Mouse (Mus musculus) brain, embryonic 18.5 days (tissue): Measurements from ENCODE around the gene Sirpb1b.
"Not testable (repeated sequence)": the region's sequence is repeated elsewhere in the genome, so short reads cannot be mapped to it uniquely, and the experiment has no call there.

ENCODE experiments used
- DNase-seq: peaks from one replicate; pipeline ENCODE4 v3.0.0-alpha.2; 2012; ENCODE audit warnings: low read depth, low spot score

The Sirpb1b gene

GRCm38 (mm10) chr3:15574887-15575286, at the start of gene Sirpb1b:
Sirpb1b (minus strand) TSS chr3:15575065.
- not testable (repeated sequence) for DNase-seq

GRCm38 (mm10) chr3:15590377-15591117, 15.7 kb upstream of the Sirpb1b start:
- DNase-seq, result not testable (repeated sequence)

DNA sequence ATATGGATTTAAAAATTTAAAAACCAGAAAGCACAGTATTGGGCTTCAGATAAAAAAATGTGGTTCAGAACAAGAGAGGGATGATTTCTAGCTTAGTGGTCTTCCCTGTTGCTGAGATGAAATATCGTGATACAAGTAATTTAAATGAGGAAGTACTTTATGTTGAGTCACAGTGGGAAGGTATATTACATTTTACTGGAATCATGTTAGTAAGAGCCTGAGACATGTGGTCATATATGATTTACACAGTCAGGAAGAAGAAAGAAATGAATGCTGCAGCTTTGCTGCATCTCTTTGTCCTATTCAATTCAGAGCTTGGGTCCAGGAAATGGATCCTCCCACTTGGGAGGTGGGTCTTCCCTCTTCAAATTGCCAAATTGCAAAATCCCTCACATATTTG, 11.8 kb upstream of the Sirpb1b start:
- not testable (repeated sequence) for DNase-seq

DNA sequence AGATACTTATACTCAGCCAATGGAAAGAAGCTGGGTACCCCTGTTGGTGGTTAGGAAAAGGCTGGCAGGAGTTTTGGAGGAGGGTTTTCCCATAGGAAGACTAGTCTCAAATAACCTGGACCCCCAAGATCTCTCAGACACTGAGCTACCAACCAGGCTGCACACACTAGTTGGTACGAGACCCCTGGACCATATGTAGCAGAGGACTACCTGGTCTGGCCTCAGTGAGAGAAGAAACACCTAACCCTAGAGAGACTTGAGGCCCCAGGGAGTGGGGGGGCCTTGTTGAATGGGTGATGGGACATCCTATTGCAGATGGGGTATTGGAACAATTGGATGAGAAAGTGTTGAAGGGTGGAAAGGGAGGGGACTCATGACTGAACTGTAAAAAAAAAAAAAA, 8.6 kb upstream of the Sirpb1b start:
- DNase-seq, result no peak

GRCm38 (mm10) chr3:15582948-15583347, 8.1 kb upstream of the Sirpb1b start:
- DNase-seq, result not testable (repeated sequence)

GRCm38 (mm10) chr3:15576466-15576865, 1.6 kb upstream of the Sirpb1b start:
- DNase-seq, result not testable (repeated sequence)

DNA sequence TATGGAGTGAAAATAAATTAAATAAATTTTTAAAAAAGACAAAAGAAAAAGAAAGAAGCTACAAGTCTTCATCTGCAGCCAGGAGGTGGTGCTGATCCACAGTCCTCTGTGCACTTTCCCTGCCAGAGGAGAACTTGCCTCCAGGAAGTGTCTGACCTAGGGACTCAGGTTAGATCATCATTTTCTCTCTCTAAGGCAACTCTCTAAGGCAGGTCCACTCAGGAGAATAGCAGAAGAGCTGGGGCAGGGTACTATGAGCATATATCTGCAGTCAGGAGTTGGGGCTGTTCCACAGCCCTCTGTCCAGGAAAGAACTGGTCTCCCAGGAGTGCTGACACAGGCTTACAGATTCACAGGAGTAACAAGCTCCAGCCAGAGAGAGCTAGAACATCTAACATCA, 46.3 kb downstream of the Sirpb1b start:
- DNase-seq, result no peak

DNA sequence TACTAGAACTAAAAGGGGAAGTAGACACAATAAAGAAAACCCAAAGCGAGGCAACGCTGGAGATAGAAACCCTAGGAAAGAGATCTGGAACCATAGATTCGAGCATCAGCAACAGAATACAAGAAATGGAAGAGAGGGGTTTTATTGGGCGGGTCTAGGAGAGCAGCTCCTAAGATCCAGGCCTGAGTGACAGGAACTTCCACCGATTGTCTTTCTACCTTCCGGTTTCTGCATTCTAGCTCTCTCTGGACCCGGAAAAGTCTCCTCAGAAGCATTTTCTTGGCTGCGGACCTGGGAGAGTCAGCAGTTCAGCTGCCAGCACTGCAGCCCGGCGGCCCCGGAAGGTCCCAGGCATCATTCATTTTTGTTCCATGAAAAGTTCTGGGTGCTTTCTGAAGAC, 61.3 kb downstream of the Sirpb1b start:
- DNase-seq, result not testable (repeated sequence)

- DNase-seq, result not testable (repeated sequence)
Measured at GRCm38 (mm10) chr3:15507792-15508321, 67.0 kb downstream of the Sirpb1b start.

DNA sequence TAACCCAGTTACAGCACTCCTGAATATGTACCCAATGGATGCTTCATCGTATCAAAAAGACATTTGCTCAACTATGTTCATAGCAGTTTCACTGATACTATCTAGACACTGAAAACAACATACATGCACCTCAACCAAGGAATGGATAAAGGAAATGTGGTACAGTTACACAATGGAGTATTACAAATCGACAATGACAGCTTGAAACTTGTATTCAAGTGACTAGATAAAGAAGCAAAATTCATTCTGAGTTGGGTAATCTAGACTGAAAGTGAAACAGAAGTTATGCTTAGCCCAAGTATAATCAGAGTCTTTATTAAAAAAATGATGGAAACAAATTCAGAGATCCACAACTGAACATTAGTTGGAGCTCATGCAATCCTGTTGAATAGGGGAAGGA, 100.0 kb downstream of the Sirpb1b start:
- not testable (repeated sequence) for DNase-seq

GRCm38 (mm10) chr3:15470158-15470557, 104.7 kb downstream of the Sirpb1b start:
- DNase-seq, result not testable (repeated sequence)
